Mouse (Mus musculus): ENCODE results near the gene Inpp4b. TPM values are rescaled to one million over a fixed set of nuclear protein-coding genes. Genes with fewer than 3 reads are reported as not detected.

The Inpp4b gene
- total and polyA plus RNA-seq, 2 experiments from 2014 or later, result 18.9 to 60.9 TPM

- Histone ChIP-seq H3K4me1 (ENCODE audit: control insufficient read depth, insufficient read depth) (no peaks in the 10 kb centered on the region), H3K27ac (ENCODE audit: low read depth) (no peak overlapping the region), H3K4me3 (ENCODE audit: low read depth, low read length) (no peak overlapping the region), H3K4me2 (ENCODE audit: low read depth, low read length) (no peak overlapping the region), H3K9ac (replicated peaks; ENCODE audit: low read depth, low read length) (no peak overlapping the region), H3K36me3 (replicated peaks; ENCODE audit: control insufficient read depth, insufficient read depth, low read length) (no peaks in the 10 kb centered on the region), H3K9me3 (replicated peaks; ENCODE audit: control insufficient read depth, low read length) (no peaks in the 10 kb centered on the region), H3K27me3 (ENCODE audit: control insufficient read depth, insufficient read depth, low read length) (no peaks in the 10 kb centered on the region)
- ATAC-seq (ENCODE audit: insufficient read depth, low read depth) (no peak), DNase-seq (ENCODE audit: low spot score) (no peak)
- TF ChIP-seq CTCF (IDR thresholded peaks at IDR 0.05; ENCODE audit: low read depth), result no peak
- no peak for TF ChIP-seq EP300 (IDR thresholded peaks at IDR 0.05; ENCODE audit: low read depth)
- WGBS, result 47% methylated on average over 1 of the region's 1 CpGs
Observed at GRCm38 (mm10) chr8:81751159-81751558, 408.8 kb downstream of the Inpp4b start.

DNA sequence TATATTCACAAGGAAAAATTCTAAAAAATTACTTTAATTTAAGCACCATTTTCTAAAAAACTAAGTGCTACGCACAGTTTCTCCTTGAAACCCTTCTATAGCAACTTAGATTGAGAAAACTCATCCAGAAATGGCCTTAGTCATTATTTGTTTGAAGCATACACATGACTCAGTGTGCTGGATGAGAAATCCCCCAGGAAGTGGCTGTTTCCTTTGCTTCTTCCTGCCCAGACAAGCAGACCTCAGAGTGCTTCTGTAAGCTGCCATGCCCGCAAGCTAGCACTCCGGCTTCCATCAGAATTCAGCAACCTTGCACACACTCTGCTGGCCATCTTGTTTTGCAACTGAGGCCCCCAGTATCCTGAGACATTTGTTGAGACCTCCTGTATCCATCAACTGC, 414.3 kb downstream of the Inpp4b start:
- Histone ChIP-seq H3K36me3 (replicated peaks; ENCODE audit: control insufficient read depth, insufficient read depth, low read length) (no peaks in the 10 kb centered on the region), H3K4me3 (ENCODE audit: low read depth, low read length) (no peak overlapping the region), H3K9me3 (replicated peaks; ENCODE audit: control insufficient read depth, low read length) (no peaks in the 10 kb centered on the region), H3K27ac (ENCODE audit: low read depth) (no peak overlapping the region), H3K9ac (replicated peaks; ENCODE audit: low read depth, low read length) (no peak overlapping the region), H3K4me1 (ENCODE audit: control insufficient read depth, insufficient read depth) (no peaks in the 10 kb centered on the region), H3K4me2 (ENCODE audit: low read depth, low read length) (no peak overlapping the region), H3K27me3 (ENCODE audit: control insufficient read depth, insufficient read depth, low read length) (no peaks in the 10 kb centered on the region)
- ATAC-seq (ENCODE audit: insufficient read depth, low read depth) (no peak), DNase-seq (ENCODE audit: low spot score) (peak; percentile 12)
- TF ChIP-seq CTCF (IDR thresholded peaks at IDR 0.05; ENCODE audit: low read depth) (no peak), EP300 (IDR thresholded peaks at IDR 0.05; ENCODE audit: low read depth) (no peak)
- WGBS, result 66% methylated on average over 3 of the region's 3 CpGs

- Histone ChIP-seq H3K27me3 (ENCODE audit: control insufficient read depth, insufficient read depth, low read length) (no peaks in the 10 kb centered on the region), H3K9ac (replicated peaks; ENCODE audit: low read depth, low read length) (no peak overlapping the region), H3K27ac (ENCODE audit: low read depth) (no peak overlapping the region), H3K36me3 (replicated peaks; ENCODE audit: control insufficient read depth, insufficient read depth, low read length) (no peaks in the 10 kb centered on the region), H3K4me2 (ENCODE audit: low read depth, low read length) (no peak overlapping the region), H3K9me3 (replicated peaks; ENCODE audit: control insufficient read depth, low read length) (no peaks in the 10 kb centered on the region), H3K4me1 (ENCODE audit: control insufficient read depth, insufficient read depth) (no peaks in the 10 kb centered on the region), H3K4me3 (ENCODE audit: low read depth, low read length) (no peak overlapping the region)
- TF ChIP-seq EP300 (IDR thresholded peaks at IDR 0.05; ENCODE audit: low read depth) (no peak), CTCF (IDR thresholded peaks at IDR 0.05; ENCODE audit: low read depth) (no peak)
- WGBS, result 73% methylated on average over 2 of the region's 2 CpGs
- DNase-seq (ENCODE audit: low spot score), result no peak
- ATAC-seq (ENCODE audit: insufficient read depth, low read depth), result no peak
Observed at GRCm38 (mm10) chr8:81757580-81758144, 415.3 kb downstream of the Inpp4b start.

- H3K9ac ChIP-seq (replicated peaks; ENCODE audit: low read depth, low read length), result no peak overlapping the region
- H3K9me3 ChIP-seq (replicated peaks; ENCODE audit: control insufficient read depth, low read length), result no peaks in the 10 kb centered on the region
- no peak overlapping the region for H3K27ac ChIP-seq (ENCODE audit: low read depth)
- no peaks in the 10 kb centered on the region for H3K27me3 ChIP-seq (ENCODE audit: control insufficient read depth, insufficient read depth, low read length)
- no peak overlapping the region for H3K4me2 ChIP-seq (ENCODE audit: low read depth, low read length)
- no peak for DNase-seq (ENCODE audit: low spot score)
- H3K4me3 ChIP-seq (ENCODE audit: low read depth, low read length), result no peak overlapping the region
- no peaks in the 10 kb centered on the region for H3K36me3 ChIP-seq (replicated peaks; ENCODE audit: control insufficient read depth, insufficient read depth, low read length)
- WGBS, result 65% methylated on average over 4 of the region's 4 CpGs
- H3K4me1 ChIP-seq (ENCODE audit: control insufficient read depth, insufficient read depth), result no peaks in the 10 kb centered on the region
- no peak for ATAC-seq (ENCODE audit: insufficient read depth, low read depth)
- TF ChIP-seq EP300 (IDR thresholded peaks at IDR 0.05; ENCODE audit: low read depth) (no peak), CTCF (IDR thresholded peaks at IDR 0.05; ENCODE audit: low read depth) (no peak)
Observed at GRCm38 (mm10) chr8:81761466-81761865, 419.1 kb downstream of the Inpp4b start.

- DNase-seq (ENCODE audit: low spot score) (no peak), ATAC-seq (ENCODE audit: insufficient read depth, low read depth) (no peak)
- Histone ChIP-seq H3K36me3 (replicated peaks; ENCODE audit: control insufficient read depth, insufficient read depth, low read length) (no peaks in the 10 kb centered on the region), H3K4me2 (ENCODE audit: low read depth, low read length) (no peak overlapping the region), H3K4me1 (ENCODE audit: control insufficient read depth, insufficient read depth) (peaks cover 20% of the 10 kb centered on the region), H3K9ac (replicated peaks; ENCODE audit: low read depth, low read length) (no peak overlapping the region), H3K4me3 (ENCODE audit: low read depth, low read length) (no peak overlapping the region), H3K27ac (ENCODE audit: low read depth) (no peak overlapping the region), H3K27me3 (ENCODE audit: control insufficient read depth, insufficient read depth, low read length) (no peaks in the 10 kb centered on the region), H3K9me3 (replicated peaks; ENCODE audit: control insufficient read depth, low read length) (no peaks in the 10 kb centered on the region)
- 68% methylated on average over 5 of the region's 5 CpGs for WGBS
- TF ChIP-seq CTCF (IDR thresholded peaks at IDR 0.05; ENCODE audit: low read depth) (no peak), EP300 (IDR thresholded peaks at IDR 0.05; ENCODE audit: low read depth) (no peak)
Observed at GRCm38 (mm10) chr8:81766033-81766432, 423.7 kb downstream of the Inpp4b start.
